Mouse (Mus musculus): ENCODE measurements around the gene Utp4. TPM values are rescaled to one million over a fixed set of nuclear protein-coding genes. Genes with fewer than 3 reads are reported as not detected.

Utp4 gene
- total RNA-seq, 2 experiments from 2014 or later: 8.9 to 13.0 TPM

DNA sequence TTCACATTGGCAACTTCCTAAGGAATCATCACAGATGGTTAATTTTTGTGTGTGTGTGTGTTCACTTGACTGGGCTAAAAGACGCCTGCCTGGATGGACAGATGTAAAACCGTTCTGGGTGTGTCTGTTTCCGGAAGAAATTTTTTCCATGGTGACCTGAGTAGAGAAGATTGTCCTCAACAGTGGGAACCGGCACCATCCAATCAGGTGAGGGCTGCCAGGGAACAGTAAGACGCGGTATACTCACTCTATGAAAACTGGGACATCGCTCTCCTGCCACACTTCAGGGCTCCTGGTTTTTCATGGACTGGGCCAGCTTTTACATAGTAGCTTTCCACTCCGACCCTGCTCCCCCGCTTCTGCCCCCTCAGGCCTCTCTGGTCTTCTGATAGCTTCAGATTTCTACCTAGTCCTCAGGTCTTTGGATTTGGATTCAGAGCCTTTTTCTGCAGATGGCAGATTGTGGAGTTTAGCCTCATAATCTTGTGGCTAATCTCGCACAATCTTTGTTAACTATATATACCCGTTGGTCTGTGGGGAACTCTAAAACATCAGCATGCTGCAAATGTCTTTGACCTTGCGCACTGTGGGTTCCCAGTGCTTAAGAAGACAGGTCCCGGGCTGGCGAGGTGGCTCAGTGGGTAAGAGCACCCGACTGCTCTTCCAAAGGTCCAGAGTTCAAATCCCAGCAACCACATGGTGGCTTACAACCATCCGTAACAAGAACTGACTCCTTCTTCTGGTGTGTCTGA, 41.0 kb downstream of the Utp4 start:
- no peak for ATAC-seq (replicated peaks; ENCODE audit: low FRiP score, poor library complexity, severe bottlenecking)

GRCm38 (mm10) chr8:106935324-106935869, 42.0 kb downstream of the Utp4 start, which contains the start of gene Sntb2:
Gene Sntb2, plus strand, starts transcription at chr8:106935750.
- no peak for ATAC-seq (replicated peaks; ENCODE audit: low FRiP score, poor library complexity, severe bottlenecking)

DNA sequence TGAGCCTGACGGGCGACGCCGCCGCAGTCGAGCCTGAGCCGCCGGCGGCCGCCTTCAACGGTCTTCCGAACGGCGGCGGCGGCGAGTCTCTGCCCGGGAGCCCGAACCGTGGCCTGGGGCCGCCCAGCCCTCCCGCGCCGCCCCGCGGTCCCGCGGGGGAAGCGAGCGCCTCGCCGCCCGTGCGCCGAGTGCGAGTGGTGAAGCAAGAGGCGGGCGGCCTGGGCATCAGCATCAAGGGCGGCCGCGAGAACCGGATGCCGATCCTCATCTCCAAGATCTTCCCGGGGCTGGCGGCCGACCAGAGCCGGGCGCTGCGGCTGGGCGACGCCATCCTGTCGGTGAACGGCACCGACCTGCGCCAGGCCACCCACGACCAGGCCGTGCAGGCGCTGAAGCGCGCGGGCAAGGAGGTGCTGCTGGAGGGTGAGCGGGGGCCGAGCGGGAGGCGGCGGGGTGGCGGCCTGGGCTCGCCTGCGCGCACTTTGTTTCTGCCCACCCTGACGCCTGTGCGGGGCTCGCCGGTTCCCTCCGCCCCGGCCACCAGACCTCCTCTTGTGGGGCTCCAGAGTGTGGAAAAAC, 42.6 kb downstream of the Utp4 start:
- no peak for ATAC-seq (replicated peaks; ENCODE audit: low FRiP score, poor library complexity, severe bottlenecking)

GRCm38 (mm10) chr8:106936478-106937051, 43.1 kb downstream of the Utp4 start:
- ATAC-seq (replicated peaks; ENCODE audit: low FRiP score, poor library complexity, severe bottlenecking): no peak

DNA sequence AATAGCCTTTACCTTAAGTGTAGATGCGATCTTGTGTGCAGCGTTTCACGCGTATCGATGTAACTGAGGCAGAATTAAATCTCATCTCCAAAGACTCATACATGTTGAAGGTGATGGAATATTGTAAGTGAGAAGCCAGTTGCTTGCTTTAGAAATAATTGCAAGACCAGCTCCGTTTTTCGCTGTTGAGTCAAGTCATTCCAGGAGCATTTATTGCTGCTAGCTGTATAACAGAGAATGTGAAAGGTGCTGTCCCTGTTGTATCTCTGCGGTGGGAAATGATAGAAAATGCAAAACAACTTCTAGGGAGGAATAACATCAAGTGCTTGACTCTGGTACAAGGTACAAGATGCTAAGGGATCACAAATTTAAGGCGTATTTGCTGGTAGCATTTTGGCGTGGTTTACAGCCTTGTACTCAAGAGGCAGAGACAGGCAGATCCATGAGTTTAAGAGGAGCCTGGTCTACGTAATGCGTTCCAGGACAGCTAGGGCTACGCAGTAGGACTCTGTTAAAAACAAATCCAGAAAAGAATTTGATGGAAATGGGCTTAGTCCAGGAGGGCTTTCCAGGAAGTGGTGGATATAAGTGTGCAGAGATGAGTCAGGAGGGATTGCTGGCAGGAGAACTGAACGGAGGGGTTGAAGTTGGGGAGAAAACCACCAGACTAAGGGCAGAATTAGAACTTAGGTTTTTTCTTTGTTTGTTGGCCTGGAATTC, 43.8 kb downstream of the Utp4 start:
- no peak for ATAC-seq (replicated peaks; ENCODE audit: low FRiP score, poor library complexity, severe bottlenecking)

DNA sequence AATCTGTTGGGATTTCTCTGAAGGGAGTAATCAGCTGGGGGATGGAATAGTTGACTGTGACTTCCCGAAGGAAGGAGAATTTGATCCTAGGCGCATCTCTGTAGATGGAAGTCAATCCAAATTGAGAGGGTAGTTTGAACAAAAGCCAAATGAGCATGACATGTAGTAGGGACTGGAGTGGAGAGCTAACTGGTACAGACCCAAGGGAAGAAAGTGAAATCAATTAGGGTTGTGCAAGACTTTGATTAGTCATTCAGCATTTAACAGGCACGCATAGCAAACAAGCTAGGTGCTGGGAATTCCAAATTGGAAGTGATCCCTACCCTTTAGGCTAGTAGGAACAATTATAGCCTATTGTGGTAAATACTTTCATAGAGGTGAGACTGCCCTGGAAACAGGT, 48.4 kb downstream of the Utp4 start:
- no peak for ATAC-seq (replicated peaks; ENCODE audit: low FRiP score, poor library complexity, severe bottlenecking)

- ATAC-seq (replicated peaks; ENCODE audit: low FRiP score, poor library complexity, severe bottlenecking): no peak
Measured at GRCm38 (mm10) chr8:106943874-106944418, 50.5 kb downstream of the Utp4 start.

DNA sequence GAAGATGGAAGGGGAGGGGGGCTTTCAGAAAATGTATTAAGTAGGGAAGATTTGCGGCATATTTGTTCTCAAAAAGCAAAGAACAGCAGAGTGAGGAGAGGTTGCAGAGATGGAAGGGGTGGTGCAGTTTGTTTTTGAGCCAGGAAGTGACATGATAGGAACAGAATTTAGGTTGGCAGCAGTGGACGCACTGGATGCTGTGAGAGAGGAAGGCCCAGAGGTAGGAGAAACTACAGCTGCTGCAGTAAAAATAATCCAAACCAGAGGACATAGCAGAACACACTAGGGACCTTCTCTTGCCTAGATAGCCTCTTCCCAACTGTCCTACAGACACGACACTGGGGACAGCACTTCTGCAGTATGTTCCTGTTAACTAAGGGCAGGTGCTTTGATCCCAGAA, 51.3 kb downstream of the Utp4 start:
- no peak for ATAC-seq (replicated peaks; ENCODE audit: low FRiP score, poor library complexity, severe bottlenecking)

GRCm38 (mm10) chr8:106948678-106949243, 55.3 kb downstream of the Utp4 start:
- no peak for ATAC-seq (replicated peaks; ENCODE audit: low FRiP score, poor library complexity, severe bottlenecking)

DNA sequence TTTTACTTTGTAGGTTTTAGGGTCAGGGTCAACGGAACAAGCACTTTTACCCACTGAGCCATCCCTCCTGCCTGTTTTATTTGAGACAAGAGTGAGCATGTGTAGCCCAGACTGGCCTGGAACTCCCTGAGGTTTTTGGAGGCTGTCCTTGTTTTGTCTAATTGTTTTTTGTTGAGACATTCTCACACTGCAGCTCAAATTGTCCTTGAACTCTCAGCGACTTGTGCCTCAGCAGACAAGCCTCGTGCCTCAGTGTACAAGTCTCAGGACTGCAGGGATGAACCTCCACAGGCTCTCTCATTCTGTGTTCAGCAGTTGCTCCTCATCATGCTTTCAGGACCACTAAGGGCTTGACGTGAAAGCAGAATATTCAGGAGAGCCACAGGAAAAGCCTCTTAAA, 58.3 kb downstream of the Utp4 start:
- no peak for ATAC-seq (replicated peaks; ENCODE audit: low FRiP score, poor library complexity, severe bottlenecking)

DNA sequence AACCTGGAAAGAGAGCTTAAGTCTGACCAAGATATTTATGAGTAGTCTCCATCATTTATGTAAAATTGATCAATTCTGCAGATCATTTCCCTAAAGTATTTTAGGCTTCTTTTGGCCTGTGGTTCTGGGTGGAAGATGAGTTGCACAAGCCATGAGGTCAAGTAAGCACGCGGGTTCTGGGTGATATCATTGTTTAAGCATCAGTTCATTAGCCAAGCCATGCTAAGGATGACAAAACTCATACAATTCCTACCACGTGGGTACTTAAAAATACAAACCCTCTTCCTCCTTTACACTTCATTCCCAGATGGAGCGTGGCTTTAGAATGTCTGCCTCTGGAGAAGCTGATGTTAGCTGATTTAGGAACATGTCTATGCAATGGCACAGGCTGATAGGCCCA, 60.1 kb downstream of the Utp4 start:
- no peak for ATAC-seq (replicated peaks; ENCODE audit: low FRiP score, poor library complexity, severe bottlenecking)

DNA sequence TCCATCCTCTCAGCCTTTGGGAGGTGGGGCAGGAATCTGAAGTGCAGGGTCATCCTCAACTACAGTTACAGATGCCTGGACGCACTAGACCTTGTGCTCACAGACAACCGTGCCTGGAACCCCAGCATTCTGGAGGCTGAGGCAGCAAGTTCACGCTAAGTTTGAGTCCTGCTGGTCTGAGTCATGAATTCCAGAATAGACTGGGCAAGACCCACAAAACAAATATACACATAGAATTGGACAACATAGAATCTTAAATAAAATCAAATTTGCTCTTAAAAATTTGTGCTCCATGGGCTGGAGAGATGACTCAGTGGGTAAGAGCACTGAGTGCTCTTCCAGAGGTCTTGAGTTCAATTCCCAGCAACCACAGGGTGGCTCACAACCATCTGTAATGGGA, 63.6 kb downstream of the Utp4 start:
- ATAC-seq (replicated peaks; ENCODE audit: low FRiP score, poor library complexity, severe bottlenecking): no peak

DNA sequence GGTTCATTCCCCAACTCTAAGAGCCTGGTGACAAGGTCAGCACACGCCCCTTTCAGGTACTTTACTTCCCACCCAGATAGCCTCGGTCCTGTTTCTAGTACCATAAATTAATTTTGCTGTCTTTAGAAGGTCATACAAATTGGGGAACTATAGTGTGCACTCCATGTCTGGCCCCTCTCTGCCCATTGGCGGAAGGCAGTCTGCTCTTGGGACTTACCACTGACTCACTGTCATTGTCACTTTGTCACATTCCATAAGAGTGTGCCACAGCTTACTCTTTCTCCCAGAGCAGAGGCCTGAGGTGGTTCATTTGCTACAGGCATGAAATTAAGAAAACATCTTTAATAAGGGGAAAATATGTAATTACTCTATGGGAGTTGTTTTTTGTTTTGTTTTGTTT, 64.8 kb downstream of the Utp4 start:
- no peak for ATAC-seq (replicated peaks; ENCODE audit: low FRiP score, poor library complexity, severe bottlenecking)

GRCm38 (mm10) chr8:106959626-106960025, 66.2 kb downstream of the Utp4 start:
- no peak for ATAC-seq (replicated peaks; ENCODE audit: low FRiP score, poor library complexity, severe bottlenecking)

- ATAC-seq (replicated peaks; ENCODE audit: low FRiP score, poor library complexity, severe bottlenecking): no peak
Measured at GRCm38 (mm10) chr8:106962322-106962721, 68.9 kb downstream of the Utp4 start.

DNA sequence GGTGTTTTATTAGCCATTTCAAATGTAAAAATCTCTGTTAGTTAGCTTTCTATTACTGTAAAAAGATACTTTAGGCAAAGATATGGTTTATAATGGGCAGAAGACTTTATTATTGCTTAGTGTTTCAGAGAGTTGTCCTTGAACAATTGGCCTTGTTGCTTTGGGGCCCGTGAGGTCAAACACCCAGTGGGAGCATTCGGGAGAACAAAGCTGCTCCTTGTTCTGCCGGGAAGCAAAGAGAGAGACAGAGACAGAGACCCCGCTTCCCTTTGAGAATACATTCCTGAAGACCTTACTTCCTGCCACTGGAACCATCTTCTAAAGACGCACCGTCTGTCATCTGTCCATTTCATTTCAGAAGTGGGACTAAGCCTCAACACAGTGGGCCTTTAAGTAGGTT, 69.9 kb downstream of the Utp4 start:
- ATAC-seq (replicated peaks; ENCODE audit: low FRiP score, poor library complexity, severe bottlenecking): no peak

- no peak for ATAC-seq (replicated peaks; ENCODE audit: low FRiP score, poor library complexity, severe bottlenecking)
Measured at GRCm38 (mm10) chr8:106964573-106964972, 71.1 kb downstream of the Utp4 start.

- ATAC-seq (replicated peaks; ENCODE audit: low FRiP score, poor library complexity, severe bottlenecking): no peak
Measured at GRCm38 (mm10) chr8:106969964-106970363, 76.5 kb downstream of the Utp4 start.

DNA sequence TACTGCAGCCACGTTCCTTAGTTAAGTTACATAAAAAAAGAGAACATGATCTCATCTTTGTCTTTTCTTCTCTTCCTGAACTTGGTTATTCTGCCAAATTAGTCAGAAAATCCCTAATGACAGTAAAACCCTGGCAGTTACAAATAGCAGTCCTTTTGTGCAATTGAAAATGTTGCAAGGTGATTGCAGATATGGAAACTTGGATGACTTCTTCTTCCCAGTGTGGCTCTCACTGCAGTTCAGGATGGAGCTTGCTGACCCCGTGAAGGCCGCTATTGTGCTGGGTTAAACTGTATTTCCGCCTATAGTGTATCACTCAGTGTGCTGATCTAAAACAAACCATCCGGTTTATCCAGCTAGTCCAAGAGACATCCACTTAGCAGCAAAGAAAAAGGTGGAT, 78.5 kb downstream of the Utp4 start:
- no peak for ATAC-seq (replicated peaks; ENCODE audit: low FRiP score, poor library complexity, severe bottlenecking)
